Mouse (Mus musculus) left cerebral cortex, postnatal 25 days (tissue): Measurements from ENCODE around the gene Hspb3. TPM values are rescaled to one million over a fixed set of nuclear protein-coding genes. Genes with fewer than 3 reads are reported as not detected.

ENCODE experiments used
- DNase-seq, 2 experiments: peaks; one replicate each; pipeline ENCODE4 v3.0.0; 2022; ENCODE audit warnings: low spot score in 2 of 2, mixed read lengths in 1 of 2
- intact Hi-C: fragments of 180-260 bp; cut with DNase I; formaldehyde crosslinking; loops from one replicate; pipeline ENCODE4 v1.15.1; 2025
- total RNA-seq, 2 experiments: library from RNA; stranded (reverse); gene quantifications; 2 replicates each; pipeline ENCODE4 v1.2.3; 2021

Gene Hspb3
- total RNA-seq, 2 experiments from 2014 or later, result 8.1 to 9.1 TPM

GRCm38 (mm10) chr13:113640944-113641597 is 22.4 kb downstream of the Hspb3 start:
- intact Hi-C loops, result no loop called here
- peak in 1 of 2 experiments; percentile 22 for DNase-seq

DNA sequence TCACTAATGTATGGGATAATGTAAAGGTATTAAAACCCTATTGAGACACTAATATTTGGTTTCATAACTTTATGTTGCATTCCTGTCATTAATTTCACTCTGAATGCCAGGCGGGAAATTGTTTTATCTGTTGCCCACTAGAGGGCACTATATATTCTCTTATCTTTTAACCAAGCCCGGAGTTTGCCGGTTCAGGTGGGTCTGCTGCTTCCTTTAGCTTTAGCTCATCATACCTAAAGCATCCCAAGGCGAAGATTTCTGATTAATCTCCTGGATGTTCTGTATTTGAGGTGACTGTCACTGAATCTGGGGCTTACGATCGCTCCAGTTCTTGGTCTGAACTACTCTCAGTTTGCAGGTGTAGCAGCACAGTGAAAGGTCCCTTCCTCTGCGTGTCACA is 24.6 kb downstream of the Hspb3 start:
- DNase-seq, result peak in 1 of 2 experiments; percentile 54
- intact Hi-C loops, result loop anchor here (1.0 to 5.0 kb wide), 2 partner anchors 30 to 228 kb away; no protein-coding TSS in a partner anchor

GRCm38 (mm10) chr13:113635799-113636222 is 27.7 kb downstream of the Hspb3 start:
- no peak for DNase-seq
- intact Hi-C loops, result loop anchor here (5.0 kb wide), 1 partner anchor 231 kb away; no protein-coding TSS in a partner anchor

DNA sequence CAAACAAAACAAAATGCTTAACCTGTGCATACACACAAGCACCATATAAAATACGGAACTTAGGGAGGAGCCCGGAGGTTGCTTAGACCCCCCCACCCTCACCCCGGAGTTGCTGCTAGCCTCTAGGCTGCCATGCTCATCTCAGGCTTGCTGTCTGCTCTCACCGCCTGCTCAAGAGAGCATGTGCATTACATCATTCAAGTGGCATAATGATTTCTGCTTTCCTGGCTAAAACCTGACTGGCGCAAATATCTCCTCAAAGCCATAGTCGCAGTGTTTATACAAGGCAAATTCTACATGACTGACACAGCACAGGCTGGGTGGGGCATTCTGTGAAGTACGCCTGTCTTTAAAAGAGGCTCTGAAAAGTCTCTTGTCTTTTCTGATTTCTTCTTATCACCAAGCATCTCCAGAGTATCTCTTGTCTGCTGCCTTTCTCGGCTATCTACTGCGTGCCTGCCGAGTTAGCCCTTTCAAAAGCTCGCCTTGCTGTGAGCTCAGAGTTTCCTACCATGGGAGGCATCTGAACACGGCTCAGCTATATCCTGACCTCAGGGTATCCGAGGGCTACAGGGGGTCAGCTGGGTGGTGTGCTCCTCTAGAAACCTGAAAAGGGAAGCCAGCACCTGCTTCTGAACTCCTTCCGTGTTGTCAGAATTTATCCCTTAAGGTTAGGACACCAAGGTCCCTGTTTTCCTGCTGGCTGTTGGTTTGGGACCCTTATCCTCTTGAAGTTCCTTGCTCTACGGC is 28.6 kb downstream of the Hspb3 start:
- DNase-seq, result peak in 1 of 2 experiments; percentile 22
- intact Hi-C loops, result loop anchor here (5.0 kb wide), 1 partner anchor 232 kb away; no protein-coding TSS in a partner anchor

DNA sequence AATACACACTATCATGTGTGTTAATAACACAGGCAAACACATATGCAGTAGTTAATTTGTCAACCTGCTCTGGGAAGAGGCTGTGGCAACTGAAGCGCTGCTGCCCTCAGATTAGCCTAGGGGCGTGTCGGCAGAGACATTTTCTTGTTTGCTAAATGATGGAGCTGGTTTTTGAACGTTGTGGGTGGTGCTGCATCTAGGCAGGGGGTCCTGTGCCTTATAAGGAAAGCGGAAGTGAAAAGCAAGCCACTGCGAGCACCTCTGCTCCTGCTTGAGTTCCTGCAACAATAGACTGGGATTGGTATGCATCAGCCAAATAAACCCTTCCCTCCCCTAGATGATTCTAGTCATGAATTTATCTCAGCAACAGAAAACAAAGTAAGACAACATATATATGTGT is 31.0 kb downstream of the Hspb3 start:
- intact Hi-C loops, result no loop called here
- no peak for DNase-seq

GRCm38 (mm10) chr13:113627601-113628000 is 35.9 kb downstream of the Hspb3 start:
- DNase-seq, result no peak
- intact Hi-C loops, result no loop called here

DNA sequence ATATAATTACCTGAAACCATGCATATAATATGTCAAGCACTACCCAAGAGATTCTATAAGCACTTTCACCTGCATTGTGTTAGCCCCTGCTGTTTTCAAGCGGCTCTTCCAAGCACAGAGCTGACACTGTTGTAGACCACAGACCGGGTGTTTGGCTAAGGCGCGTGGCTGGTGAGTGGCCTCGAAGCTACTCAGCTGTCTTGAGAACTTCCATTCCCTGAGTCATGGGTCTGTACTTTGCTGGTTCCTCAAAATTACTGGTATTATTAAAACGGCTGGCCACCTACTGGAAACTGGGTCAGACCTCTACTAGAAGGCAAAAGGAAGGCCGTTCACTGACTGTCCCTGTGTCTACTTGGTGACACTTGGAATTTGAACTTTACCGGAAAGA is 40.6 kb downstream of the Hspb3 start:
- intact Hi-C loops, result no loop called here
- DNase-seq, result no peak

GRCm38 (mm10) chr13:113622122-113622864 is 41.2 kb downstream of the Hspb3 start:
- intact Hi-C loops, result no loop called here
- no peak for DNase-seq

GRCm38 (mm10) chr13:113619003-113619402 is 44.5 kb downstream of the Hspb3 start:
- intact Hi-C loops, result loop anchor here (5.0 to 10.0 kb wide), 5 partner anchors 102 to 574 kb away; partner anchors contain the start of gene Gpx8
- DNase-seq, result no peak

- intact Hi-C loops, result loop anchor here (1.0 to 10.0 kb wide), 7 partner anchors 101 to 573 kb away; partner anchors contain the start of gene Gpx8
- peak; percentile 91 to 94 for DNase-seq
Measured at GRCm38 (mm10) chr13:113617891-113618823, 45.3 kb downstream of the Hspb3 start, which contains the start of gene Snx18. Gene Snx18, minus strand, starts transcription at chr13:113618564.

DNA sequence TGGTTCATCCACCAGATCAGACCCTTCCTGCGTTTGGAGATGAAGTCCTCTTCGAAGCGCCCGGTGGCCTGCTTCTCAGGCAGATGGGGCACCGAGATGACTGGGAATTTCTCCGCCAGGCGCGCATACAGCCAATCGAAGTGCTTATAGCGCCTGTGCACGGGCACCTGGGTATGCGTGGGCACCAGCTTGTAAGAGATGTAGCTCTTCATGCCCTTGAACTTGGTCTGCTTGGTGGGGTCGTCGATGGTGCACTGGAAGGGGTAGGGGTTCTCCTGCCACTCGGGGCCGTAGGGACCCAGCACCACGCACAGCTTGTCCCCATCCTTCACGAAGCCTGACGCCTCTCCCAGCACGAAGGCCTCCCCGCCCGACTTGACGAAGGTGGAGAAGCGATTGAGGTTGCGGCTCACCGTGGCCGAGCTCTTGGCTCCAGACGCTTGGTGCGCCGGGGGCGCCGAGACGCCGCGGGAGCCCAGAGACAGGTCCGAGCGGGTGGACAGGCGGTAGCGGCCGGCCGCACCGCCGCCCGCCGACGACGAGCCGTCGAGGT is 46.1 kb downstream of the Hspb3 start:
- DNase-seq, result peak in 1 of 2 experiments; percentile 38

DNA sequence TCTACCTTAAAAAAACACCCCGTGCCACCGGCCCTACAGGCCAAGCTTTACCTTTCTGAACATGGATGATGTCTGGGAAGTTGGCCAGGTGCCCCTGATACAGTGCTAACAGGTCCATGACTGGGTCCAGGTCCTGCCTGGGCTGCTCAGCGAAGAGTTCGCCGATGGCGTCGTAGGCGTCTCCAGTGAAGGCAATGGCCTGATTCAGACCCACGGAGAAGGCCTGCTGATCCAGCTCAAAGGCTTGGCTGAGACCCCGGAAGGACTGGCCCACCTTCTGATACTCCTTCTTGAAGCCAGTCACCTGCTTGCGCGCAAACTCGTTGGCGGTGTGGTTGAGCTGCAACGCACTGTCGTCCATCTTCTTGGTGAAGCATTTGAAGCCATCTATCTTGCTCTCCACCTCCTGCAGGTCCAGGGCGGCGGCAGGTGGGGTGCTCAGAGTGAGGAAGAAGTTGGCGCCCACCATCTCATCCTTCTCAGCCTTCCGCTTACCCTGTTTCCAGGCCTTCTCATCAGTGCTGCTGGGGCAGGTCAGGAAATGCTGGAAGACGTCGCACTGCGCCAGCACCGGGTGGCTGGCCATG is 46.6 kb downstream of the Hspb3 start:
- intact Hi-C loops, result loop anchor here (5.0 to 10.0 kb wide), 5 partner anchors 100 to 572 kb away; partner anchors contain the start of gene Gpx8
- no peak for DNase-seq

More for the DNA sequence above, 46.1 kb downstream of the Hspb3 start:
- intact Hi-C loops, result loop anchor here (5.0 to 10.0 kb wide), 5 partner anchors 100 to 573 kb away; partner anchors contain the start of gene Gpx8

DNA sequence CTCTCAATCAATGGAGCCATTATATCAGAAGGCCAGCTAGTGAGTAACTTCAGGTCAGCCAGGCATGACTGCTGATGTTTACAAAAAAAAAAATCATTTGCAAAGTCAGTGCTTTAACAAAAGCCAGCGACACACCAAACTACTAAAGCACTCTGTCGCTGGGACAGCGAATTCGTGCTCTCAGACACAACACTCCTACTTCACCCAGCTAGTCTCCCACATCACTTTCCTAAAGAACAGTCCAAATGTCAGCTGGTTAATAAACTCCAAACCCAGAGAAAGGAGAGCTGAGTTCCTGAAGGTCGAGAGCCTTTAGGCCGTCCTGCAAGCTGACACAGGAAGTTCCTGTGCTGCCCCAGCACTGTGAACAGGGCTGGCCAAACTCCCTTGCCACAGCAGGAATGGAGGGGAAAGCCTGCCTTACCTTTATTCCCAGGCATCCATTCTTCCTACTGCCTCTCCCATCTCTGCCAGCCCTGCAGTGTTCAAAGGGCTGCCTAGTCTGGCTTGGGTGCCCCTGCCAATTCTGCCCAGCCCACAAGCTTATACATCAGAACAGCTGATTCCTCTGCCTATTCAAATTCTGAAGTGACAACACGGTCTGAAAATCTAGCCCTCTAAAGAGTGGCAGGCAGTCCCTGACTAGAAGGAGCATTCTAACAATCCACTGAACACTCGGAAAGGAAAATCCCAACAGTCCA is 47.4 kb downstream of the Hspb3 start:
- DNase-seq, result no peak
- intact Hi-C loops, result loop anchor here (5.0 to 10.0 kb wide), 5 partner anchors 99 to 571 kb away; partner anchors contain the start of gene Gpx8

DNA sequence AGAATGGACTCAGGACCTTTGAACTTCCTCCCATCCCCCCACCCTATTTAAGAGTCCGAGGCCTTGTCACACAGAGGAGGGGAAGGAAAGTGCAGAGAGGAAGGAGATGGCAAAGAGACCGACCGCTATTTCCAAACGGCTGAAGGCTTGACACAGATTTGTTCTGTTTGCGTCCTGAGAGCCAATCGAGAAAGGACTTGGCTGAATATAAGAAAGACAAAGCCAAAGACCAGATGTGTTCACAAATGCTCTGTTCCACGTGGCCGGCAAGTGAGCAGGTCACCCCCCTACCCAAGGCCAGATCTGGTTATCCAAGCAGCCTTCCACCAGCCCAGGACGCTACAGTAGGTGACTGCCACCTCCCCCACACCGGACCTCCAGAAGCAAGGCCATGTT is 47.9 kb downstream of the Hspb3 start:
- intact Hi-C loops, result loop anchor here (5.0 to 10.0 kb wide), 5 partner anchors 98 to 571 kb away; partner anchors contain the start of gene Gpx8
- peak in 1 of 2 experiments; percentile 35 for DNase-seq

- intact Hi-C loops, result loop anchor here (5.0 to 10.0 kb wide), 5 partner anchors 98 to 570 kb away; partner anchors contain the start of gene Gpx8
- peak; percentile 65 to 73 for DNase-seq
Measured at GRCm38 (mm10) chr13:113614635-113615545, 48.6 kb downstream of the Hspb3 start.

DNA sequence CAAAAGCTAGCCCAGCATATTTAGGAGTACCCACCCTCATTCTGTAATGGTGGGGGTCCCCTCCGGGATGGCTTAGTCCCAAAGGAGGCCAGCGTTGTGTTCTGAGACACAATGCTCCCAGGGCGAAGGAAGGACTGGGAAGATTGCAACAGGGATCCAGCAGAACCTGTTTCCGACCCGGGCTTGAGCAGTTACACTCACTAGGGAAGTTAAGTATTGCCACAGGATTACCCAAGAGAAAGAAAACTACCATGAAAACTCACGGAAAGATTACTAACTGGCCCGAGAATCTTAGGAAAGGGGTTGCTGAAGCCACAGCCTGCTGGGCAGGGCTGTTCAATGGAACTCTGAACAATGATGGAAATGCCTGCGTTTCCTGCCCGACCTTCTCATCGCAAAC is 49.6 kb downstream of the Hspb3 start:
- intact Hi-C loops, result loop anchor here (10.0 kb wide), 1 partner anchor 569 kb away; the partner anchor contains the start of gene Gpx8
- no peak for DNase-seq
